Mouse (Mus musculus) stomach, embryonic 16.5 days (tissue): ENCODE measurements around the gene Dlg3. TPM values are rescaled to one million over a fixed set of nuclear protein-coding genes. Genes with fewer than 3 reads are reported as not detected.
A peak's percentile ranks its signal among the peaks of the same experiment; 100 is the strongest.

Source experiments
- ATAC-seq: fragments of 200-750 bp; cut with Nextera tagmentation; 2 replicates; pipeline ENCODE4 v1.8.0; 2017; ENCODE audit warnings: moderate number of reproducible peaks, moderate TSS enrichment; ENCODE audit not compliant: insufficient read depth, low FRiP score
- H3K27ac ChIP-seq: fragments of 300-500 bp; sonication (generic); 2 replicates; pipeline ENCODE4 v1.5.1; 2014; ENCODE audit warnings: low read length
- H3K27me3 ChIP-seq: fragments of 300-500 bp; sonication (generic); 2 replicates; pipeline ENCODE4 v1.6.1; 2014; ENCODE audit warnings: low read length, control low read depth, mixed read lengths; ENCODE audit not compliant: control insufficient read depth, insufficient read depth
- H3K36me3 ChIP-seq: fragments of 300-500 bp; sonication (generic); 2 replicates; pipeline ENCODE4 v1.6.1; 2014; ENCODE audit warnings: low read length; ENCODE audit not compliant: control insufficient read depth, insufficient read depth
- H3K4me1 ChIP-seq: fragments of 300-500 bp; sonication (generic); 2 replicates; pipeline ENCODE4 v1.6.1; 2014; ENCODE audit warnings: low read length, control low read depth, mixed read lengths; ENCODE audit not compliant: control insufficient read depth, insufficient read depth
- H3K4me2 ChIP-seq: fragments of 300-500 bp; sonication (generic); 2 replicates; pipeline ENCODE4 v1.6.1; 2014; ENCODE audit warnings: low read depth, low read length, mixed read lengths
- H3K4me3 ChIP-seq: fragments of 300-500 bp; sonication (generic); replicated peaks from 2 replicates; pipeline ENCODE4 v1.5.1; 2014; ENCODE audit warnings: mild to moderate bottlenecking, low read length
- H3K9ac ChIP-seq: fragments of 300-500 bp; sonication (generic); 2 replicates; pipeline ENCODE4 v1.6.1; 2014; ENCODE audit warnings: low read length
- H3K9me3 ChIP-seq: fragments of 300-500 bp; sonication (generic); replicated peaks from 2 replicates; pipeline ENCODE4 v1.6.1; 2016; ENCODE audit warnings: low read length, control low read depth; ENCODE audit not compliant: control insufficient read depth
- WGBS: fragments of 180-500 bp; shearing (Covaris S2); extraction: QIAGEN DNeasy Blood & Tissue Kit; methylation state at CpG from one replicate; pipeline ENCODE4 v1.1.7; 2014; 5-methylcytosine and 5-hydroxymethylcytosine counted together
- polyA plus RNA-seq: library from polyadenylated mRNA; unstranded; fragments of >200 nt; fragmentation: Nextera tagmentation; extraction: Ambion mirVana; gene quantifications from 2 replicates; pipeline ENCODE4 v1.2.1, GENCODE M21; 2015

Dlg3 gene
- polyA plus RNA-seq, 1 experiment from 2014 or later: 9.7 TPM

DNA sequence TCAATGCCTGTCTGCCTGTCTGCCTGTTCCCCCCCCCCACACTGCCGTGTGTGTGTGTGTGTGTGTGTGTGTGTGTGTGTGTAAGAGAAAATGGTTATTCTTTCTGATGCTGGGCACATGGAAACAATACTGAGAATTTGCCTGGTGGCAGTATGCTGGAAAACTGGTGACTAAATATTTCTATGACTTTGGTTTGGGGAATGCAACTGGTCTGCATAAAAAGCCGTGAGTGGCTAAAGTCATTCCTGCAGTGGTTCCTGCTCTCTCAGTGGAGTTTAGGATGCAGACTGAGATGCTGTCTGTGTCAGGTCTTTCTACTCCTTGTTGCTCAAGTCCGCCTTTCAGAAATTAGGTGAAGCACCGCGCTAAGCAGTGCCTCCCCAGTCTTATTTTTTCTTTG lies 10.9 kb downstream of the Dlg3 start:
- Histone ChIP-seq H3K9ac (peak overlapping the region; percentile 70; the same call in 1 of the 2 replicates), H3K4me1 (0 out of 2 replicates have a peak, but pooled peaks cover 7% of the 10 kb centered on the region), H3K36me3 (no peaks in the 10 kb centered on the region), H3K4me2 (peak overlapping the region; percentile 61), H3K27ac (no peak overlapping the region), H3K4me3 (peak overlapping the region; percentile 59), H3K9me3 (no peaks in the 10 kb centered on the region), H3K27me3 (no peaks in the 10 kb centered on the region)
- no peak for ATAC-seq
- WGBS: 35% methylated on average over 5 of the region's 5 CpGs

DNA sequence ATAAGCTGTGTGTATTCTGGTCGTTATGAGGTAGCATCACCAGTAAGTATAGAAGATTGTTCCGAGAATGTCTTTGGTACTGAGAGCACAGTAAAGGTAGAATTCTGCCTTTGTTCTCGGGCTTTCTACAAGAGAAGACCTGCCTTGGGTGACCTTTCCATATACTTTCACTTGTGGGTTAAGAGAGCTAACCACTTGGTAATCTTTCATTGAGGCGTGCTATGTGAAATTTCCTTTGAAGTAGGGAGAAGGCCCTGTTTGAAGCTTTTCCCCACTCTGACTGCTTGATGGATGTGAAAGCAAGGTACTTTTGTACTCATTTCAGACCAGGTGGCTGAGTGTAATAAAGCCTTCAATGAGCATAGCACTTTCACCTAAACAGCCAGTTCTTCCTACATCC lies 21.8 kb downstream of the Dlg3 start:
- ATAC-seq: no peak
- Histone ChIP-seq H3K4me2 (no peak overlapping the region), H3K36me3 (no peaks in the 10 kb centered on the region), H3K27me3 (no peaks in the 10 kb centered on the region), H3K4me1 (no peaks in the 10 kb centered on the region), H3K9me3 (no peaks in the 10 kb centered on the region), H3K9ac (no peak overlapping the region), H3K27ac (no peak overlapping the region), H3K4me3 (no peak overlapping the region)
- 71% methylated on average over 4 of the region's 4 CpGs for WGBS

DNA sequence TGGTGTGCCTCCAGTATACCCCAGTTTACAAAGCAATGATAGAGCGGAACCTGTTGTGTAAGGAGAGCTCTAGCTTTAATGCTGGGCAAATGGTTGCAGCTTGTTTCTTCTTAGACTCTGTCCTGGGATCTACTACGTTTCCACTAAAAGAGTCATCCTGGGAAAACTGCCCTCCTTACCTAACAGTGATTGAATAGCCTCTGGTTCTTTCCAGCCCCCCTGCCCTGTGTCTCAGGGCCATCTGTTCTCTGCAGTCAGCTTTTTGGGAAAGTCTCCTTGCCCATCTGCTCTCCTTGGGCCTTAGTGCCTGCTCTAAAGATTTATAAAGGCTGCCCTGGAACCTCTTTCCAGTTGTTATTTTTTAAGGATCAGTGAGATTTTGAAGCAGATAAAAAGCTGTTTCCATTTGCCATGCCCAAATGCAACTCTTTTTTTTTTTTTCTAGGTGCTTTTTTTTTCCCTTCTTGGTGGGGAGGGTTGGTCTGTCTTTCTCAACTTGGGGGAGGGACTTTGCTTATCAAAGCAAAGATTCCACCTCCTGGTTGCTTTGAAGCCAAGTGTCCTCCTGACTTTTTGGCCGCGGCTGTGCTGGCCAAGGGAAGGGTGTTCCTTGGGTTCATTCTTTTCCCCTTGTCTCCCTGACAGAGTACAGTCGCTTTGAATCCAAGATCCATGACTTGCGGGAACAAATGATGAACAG lies 28.7 kb downstream of the Dlg3 start:
- Histone ChIP-seq H3K9ac (no peak overlapping the region; the same call in 1 of the 2 replicates), H3K36me3 (no peaks in the 10 kb centered on the region), H3K27ac (peak overlapping the region; percentile 41; the same call in 1 of the 2 replicates), H3K4me1 (0 out of 2 replicates have a peak, but pooled peaks cover 7% of the 10 kb centered on the region), H3K27me3 (no peaks in the 10 kb centered on the region; the same call in 1 of the 2 replicates), H3K4me3 (no peak overlapping the region), H3K4me2 (no peak overlapping the region), H3K9me3 (no peaks in the 10 kb centered on the region)
- no peak for ATAC-seq
- WGBS: 61% methylated on average over 6 of the region's 6 CpGs

DNA sequence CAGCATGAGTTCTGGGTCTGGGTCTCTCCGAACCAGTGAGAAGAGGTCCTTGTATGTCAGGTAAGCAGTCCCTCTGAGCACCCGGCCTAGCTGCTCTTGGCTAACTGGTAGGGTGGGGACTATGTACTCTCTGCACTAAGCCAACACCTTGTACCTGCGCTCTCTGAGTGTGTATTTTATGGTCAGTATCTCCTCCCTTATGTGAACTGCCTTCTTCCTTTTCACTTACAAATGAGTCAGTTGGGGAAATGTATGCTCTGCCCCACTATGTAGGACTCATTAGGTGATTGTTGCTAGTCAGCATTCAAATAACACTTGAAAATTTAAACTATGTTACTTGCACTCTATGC lies 29.2 kb downstream of the Dlg3 start:
- H3K9ac ChIP-seq: no peak overlapping the region
- peak; percentile 70; the same call in 1 of the 2 replicates for ATAC-seq
- H3K9me3 ChIP-seq: no peaks in the 10 kb centered on the region
- no peaks in the 10 kb centered on the region; the same call in 1 of the 2 replicates for H3K27me3 ChIP-seq
- 59% methylated on average over 3 of the region's 3 CpGs for WGBS
- H3K4me3 ChIP-seq: no peak overlapping the region
- no peaks in the 10 kb centered on the region for H3K36me3 ChIP-seq
- H3K4me1 ChIP-seq: peaks cover 12% of the 10 kb centered on the region; the same call in 1 of the 2 replicates
- H3K27ac ChIP-seq: peak overlapping the region; percentile 52; the same call in 1 of the 2 replicates
- no peak overlapping the region for H3K4me2 ChIP-seq

DNA sequence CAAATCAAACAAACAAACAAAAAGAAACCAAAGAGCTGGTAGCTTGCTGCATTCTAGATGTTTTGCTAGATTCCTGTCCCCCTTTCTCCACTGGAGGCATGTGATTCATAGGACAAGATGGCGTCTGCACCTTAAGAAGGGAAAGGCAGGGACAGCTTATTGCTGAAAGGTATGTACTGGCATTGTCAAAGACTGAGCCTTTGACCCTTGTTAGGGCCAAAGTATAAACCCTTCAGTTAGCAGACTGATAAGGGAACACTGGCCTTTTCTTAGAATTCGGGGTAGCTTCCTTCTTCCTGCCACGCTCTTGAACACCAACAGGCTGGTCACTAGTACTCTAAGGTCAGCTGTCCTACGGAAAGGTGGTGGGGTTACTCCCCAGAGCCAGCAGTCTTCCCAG lies 29.8 kb downstream of the Dlg3 start:
- H3K4me3 ChIP-seq: no peak overlapping the region
- no peaks in the 10 kb centered on the region for H3K36me3 ChIP-seq
- H3K4me2 ChIP-seq: no peak overlapping the region
- H3K9ac ChIP-seq: no peak overlapping the region
- 68% methylated on average over 4 of the region's 4 CpGs for WGBS
- H3K4me1 ChIP-seq: peaks cover 13% of the 10 kb centered on the region; the same call in 1 of the 2 replicates
- H3K27me3 ChIP-seq: no peaks in the 10 kb centered on the region; the same call in 1 of the 2 replicates
- H3K27ac ChIP-seq: peak overlapping the region; percentile 52; the same call in 1 of the 2 replicates
- ATAC-seq: no peak
- H3K9me3 ChIP-seq: no peaks in the 10 kb centered on the region

DNA sequence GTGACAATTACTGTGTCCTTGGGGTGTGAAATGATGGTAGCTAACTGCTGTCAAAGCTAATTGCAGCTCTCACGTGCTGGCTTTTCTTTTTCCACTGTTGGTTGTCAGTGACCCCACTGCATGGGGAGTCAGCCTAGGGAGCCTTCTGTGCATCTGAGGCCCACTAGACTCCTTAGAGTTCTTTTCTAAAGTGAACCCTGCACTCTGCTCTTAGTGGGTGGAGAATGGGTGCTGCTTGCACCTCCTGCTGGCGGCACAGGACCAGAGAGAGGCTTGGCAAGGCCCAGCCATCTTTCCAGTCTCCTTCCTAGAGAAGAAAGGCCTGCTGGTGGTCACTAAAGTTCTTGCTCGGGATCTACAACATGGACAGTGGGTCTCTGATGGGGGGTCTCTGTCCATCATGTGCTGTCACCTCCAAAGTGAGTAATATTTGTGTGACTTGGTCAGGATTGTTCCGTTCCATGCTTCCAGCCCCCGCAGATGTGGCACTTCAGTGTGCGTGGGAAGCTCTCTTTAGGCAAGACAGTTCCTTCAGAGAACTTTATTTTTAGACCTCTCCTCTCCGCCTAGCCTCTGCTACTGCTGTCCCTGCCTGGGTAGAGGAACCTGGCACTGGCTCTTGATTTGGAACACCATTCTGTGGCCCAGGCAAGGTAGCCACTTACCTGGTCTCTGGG lies 30.5 kb downstream of the Dlg3 start:
- Histone ChIP-seq H3K27ac (peak overlapping the region; percentile 52; the same call in 1 of the 2 replicates), H3K27me3 (no peaks in the 10 kb centered on the region; the same call in 1 of the 2 replicates)
- 74% methylated on average over 7 of the region's 7 CpGs for WGBS

DNA sequence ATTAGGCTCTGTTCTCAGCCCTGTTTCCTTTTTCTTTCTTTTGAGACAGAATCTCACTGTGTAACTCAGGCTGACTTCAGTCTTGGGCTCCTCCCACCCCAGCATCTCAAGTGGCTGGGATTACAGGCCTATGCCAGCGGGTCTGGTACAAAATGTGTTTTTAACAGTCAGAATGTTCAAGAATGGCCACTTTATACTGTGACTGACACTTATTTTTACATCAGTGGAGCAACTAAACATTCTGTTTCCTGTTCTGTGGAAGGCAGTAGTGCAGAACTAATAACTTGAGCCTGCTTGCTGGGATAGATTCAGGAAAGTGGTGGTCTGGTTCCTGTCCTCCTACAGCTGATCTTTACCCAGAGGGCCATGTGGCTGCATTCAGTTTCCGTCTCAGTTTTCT lies 33.1 kb downstream of the Dlg3 start:
- ATAC-seq: no peak
- Histone ChIP-seq H3K9ac (no peak overlapping the region), H3K27me3 (no peaks in the 10 kb centered on the region; the same call in 1 of the 2 replicates), H3K4me2 (no peak overlapping the region), H3K36me3 (no peaks in the 10 kb centered on the region), H3K4me3 (no peak overlapping the region), H3K4me1 (peaks cover 10% of the 10 kb centered on the region; the same call in 1 of the 2 replicates), H3K9me3 (no peaks in the 10 kb centered on the region), H3K27ac (peak overlapping the region; percentile 7; the same call in 1 of the 2 replicates)
- 28% methylated on average over 2 of the region's 2 CpGs for WGBS

More for the DNA sequence above, 30.5 kb downstream of the Dlg3 start:
- Histone ChIP-seq H3K4me3 (no peak overlapping the region), H3K9me3 (no peaks in the 10 kb centered on the region), H3K9ac (no peak overlapping the region), H3K36me3 (no peaks in the 10 kb centered on the region), H3K4me2 (no peak overlapping the region), H3K4me1 (peaks cover 13% of the 10 kb centered on the region; the same call in 1 of the 2 replicates)
- no peak for ATAC-seq

DNA sequence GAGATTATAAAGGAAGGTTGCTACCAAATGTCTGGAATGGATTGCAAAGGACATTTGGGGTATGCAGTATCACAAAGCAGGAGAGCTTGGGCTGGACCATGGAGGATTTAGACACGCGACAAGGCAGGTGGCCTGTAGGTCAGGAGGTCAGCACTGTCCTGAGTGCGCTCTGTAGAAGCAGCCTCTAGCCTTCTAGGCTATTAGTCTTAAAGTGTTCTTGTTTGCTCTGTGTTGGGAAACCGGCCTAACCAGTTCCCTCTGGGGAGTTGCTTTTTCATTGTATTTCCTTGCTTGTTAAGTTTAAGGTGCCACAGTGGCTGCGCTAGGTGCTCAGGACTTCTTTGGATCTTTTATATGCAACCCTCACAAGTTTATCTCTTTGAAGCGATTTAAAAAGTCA lies 34.5 kb downstream of the Dlg3 start:
- peak overlapping the region; percentile 83 for H3K27ac ChIP-seq
- H3K4me2 ChIP-seq: peak overlapping the region; percentile 25; the same call in 1 of the 2 replicates

DNA sequence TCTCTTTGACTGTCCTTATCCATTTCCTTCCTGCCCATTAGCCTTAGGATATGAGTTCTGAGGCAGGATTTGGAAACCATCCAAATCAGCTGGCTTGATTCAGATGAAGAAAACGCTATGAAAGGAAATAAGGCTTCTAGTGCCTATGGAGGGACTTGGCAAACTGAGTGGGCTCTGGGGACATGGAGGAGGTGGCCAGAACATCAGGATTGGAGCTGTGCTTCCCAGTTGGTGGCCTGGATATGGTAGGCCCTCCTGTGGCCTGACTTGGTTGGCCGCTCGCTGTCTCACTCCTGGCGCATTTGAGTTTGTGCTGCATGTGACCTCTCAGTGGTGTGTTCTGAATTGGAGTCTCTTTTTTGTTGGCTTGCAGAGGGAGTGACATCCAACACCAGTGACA lies 43.6 kb downstream of the Dlg3 start:
- Histone ChIP-seq H3K9ac (no peak overlapping the region), H3K27ac (no peak overlapping the region), H3K4me1 (no peaks in the 10 kb centered on the region), H3K9me3 (no peaks in the 10 kb centered on the region), H3K36me3 (peaks cover 5% of the 10 kb centered on the region), H3K4me2 (no peak overlapping the region), H3K27me3 (no peaks in the 10 kb centered on the region; the same call in 1 of the 2 replicates), H3K4me3 (no peak overlapping the region)
- no peak for ATAC-seq
- 85% methylated on average over 4 of the region's 4 CpGs for WGBS

More for the DNA sequence above, 34.5 kb downstream of the Dlg3 start:
- Histone ChIP-seq H3K4me3 (no peak overlapping the region), H3K9ac (no peak overlapping the region), H3K36me3 (no peaks in the 10 kb centered on the region), H3K9me3 (no peaks in the 10 kb centered on the region), H3K4me1 (peaks cover 10% of the 10 kb centered on the region; the same call in 1 of the 2 replicates), H3K27me3 (no peaks in the 10 kb centered on the region)
- 63% methylated on average over 6 of the region's 6 CpGs for WGBS
- ATAC-seq: peak; percentile 77; the same call in 1 of the 2 replicates
